Mouse (Mus musculus): ENCODE measurements at regions not wholly inside any gene's neighbourhood (a gene's known extent, or its start where the extent isn't known, plus 50 kb on each side); places are given as distances from the start of the nearest gene placed in this dataset.
A peak's percentile ranks its signal among the peaks of the same experiment; 100 is the strongest.

DNA sequence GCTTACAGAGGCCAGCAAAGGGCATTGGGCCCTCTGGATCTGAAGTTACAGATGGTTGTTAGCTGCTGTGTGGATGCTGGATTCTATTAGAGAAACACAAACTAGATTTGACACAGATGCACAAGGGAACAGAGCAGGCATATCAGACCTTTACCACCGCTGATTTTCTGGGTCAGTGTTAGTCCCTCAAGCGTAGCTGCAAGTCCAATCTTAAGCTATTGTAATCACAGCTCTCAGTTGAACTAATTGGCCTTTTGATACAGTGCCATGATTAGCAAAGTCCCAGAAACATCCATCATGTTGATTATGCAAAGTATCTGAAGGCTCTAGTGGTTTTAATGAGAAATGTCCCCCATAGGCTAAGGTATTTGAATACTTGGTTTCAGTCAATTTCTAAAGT, 54.2 kb upstream of the Plppr5 start:
- DNase-seq: no peak

DNA sequence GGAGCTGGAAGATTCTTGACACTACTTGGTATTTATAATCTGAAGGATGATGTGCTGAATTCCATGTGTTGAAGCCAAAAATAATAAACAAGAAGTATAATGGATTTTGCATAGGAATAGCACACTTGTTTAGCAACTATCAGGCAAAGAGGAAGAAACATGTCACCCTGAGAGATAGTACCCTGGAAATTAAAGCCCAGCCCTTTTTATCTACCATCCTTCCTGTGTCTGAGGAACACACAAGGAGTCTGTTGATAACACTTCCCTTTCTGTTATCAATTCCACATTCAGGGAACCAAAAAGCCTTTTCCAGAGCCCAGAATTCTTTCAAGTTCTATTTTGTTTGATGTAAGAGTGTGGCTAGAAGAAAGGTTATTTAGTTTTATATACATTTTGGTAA, 66.5 kb upstream of the Plppr5 start:
- DNase-seq: no peak

- DNase-seq: no peak
Observed at GRCm38 (mm10) chr3:117506151-117506723, 68.4 kb upstream of the Plppr5 start.

DNA sequence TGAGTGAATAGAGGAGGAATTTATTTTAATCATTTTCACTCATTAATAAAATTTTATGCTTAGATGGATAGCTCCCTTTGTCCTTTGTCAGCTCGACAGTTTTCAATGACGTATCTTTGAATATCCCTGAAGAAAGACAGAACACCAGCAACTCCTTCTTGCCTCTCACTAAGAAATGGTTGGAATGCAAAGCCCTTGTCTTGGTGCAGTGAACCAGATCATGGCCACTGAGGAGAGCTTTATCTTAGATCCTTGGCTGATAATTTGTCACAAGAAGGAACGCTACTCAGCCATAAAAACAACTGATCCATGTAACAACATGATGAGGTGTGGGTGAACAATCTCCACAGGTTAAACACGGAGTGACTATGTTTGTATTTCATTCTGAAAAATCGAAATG, 73.5 kb upstream of the Plppr5 start:
- no peak for DNase-seq

DNA sequence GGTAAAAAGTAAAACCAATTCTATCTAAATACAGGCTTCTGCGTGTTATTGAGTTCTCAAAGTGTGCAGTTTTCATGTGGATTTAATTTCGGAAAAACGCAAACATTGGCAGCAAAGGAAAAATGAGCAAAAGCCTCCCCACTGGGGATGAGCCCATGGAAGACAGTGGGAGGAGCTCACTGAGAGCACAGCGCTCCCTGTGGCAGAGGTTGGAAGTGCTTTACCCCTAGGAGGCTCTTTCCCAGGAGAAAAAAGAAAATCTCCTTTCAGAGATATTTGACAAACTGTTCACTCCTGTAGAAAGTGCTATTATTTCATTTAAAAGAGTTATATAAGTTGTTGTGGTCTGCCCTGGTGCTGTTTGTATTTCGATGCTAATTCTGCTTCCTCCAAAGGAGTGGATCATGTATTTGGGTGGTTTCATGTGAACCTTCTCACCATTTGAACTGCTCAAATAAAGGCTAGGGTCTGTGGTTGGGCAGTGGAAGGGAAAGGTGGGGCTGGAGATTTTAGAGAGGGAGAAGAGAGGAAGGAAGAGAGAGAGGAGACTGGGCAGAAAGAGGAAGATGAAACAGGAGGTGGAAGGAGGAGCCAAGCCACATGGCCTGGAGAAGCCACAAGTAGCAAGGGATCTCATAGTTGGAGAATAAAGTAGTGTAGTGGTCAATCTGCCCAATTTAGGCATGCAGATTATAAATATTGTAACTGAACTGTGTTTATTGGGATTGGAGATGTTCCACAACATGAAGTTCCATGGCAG, 76.3 kb upstream of the Plppr5 start:
- DNase-seq: no peak

DNA sequence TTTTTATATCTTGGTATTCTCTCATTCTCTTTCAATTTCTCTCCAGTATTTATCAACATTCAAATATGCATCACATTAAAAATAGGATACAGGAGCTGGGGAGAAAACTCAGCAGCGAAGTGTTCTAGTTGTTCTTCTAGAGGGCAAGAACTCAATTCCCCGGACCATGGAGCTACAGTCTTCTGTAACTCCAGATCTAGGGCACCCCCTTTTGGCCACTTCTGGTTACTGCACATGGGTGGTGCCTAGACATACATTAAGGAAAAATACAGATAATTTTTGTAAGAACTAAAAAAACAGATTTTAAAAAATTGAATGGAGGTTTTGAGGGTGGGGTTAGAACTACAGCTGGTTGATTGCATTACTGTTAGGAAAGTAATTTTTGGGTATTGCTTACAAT, 80.5 kb upstream of the Plppr5 start:
- DNase-seq: peak; percentile 47

DNA sequence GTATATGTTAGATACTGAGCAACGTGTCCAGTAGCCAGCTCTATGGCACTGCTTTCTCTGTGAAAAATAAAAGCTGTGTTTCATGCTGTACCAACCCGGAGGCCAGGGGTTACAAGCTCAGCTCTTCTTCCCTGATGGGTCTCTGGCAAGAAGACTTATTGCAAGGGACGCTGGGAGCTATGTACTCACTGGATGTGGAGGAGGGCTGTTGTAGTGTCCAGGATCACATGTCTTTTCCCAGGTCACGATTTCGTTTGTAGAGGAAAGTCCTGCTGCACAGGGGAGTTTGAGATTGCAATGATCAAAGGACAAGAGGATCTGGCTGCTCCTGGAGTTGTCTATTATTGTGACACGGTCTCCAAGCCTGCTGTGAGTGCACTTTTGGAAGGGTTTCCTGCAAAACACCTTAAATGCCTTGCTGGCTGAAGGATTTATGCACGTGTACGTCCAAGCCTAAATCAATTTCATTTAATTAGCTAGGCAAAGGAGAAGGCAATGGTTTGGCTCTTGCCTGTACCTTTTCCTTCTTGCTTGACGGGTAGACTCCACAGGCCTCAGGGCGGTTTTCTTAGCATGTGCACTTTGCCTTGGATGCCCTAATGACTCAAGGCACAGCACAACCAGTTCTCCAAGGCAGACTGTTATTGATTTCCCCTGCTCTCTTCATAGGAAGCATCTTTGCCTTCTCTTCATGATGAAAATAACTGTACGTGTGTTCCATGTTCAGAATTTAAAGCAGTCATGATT, 87.2 kb upstream of the Plppr5 start:
- DNase-seq: no peak

DNA sequence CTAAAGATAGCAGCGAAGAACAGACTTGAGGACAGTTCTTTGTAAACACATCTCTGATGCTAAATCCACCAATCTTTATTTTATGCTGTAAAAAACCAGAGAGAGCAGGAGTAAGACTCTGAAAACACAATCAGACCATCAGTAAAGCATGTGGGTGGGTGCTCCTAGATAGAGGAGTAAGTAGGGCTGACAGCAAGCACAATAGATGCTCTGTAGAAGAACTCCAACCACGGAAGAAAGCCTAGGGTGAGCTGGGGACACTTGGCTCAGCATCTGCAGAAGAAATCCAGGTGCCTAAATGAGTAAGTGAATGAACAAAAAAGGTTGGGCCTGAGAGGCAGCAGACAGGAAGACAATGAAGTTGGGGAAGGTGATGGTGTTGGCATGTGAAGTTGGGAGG, 88.3 kb upstream of the Plppr5 start:
- DNase-seq: no peak

GRCm38 (mm10) chr3:117480131-117480530, 94.5 kb upstream of the Plppr5 start:
- no peak for DNase-seq

- DNase-seq: no peak
Observed at GRCm38 (mm10) chr3:117459507-117459906, 98.8 kb upstream of the Plppr4 start.

GRCm38 (mm10) chr3:117450559-117450958, 89.9 kb upstream of the Plppr4 start:
- no peak for DNase-seq

- no peak for DNase-seq
Observed at GRCm38 (mm10) chr3:117441887-117442286, 81.2 kb upstream of the Plppr4 start.

DNA sequence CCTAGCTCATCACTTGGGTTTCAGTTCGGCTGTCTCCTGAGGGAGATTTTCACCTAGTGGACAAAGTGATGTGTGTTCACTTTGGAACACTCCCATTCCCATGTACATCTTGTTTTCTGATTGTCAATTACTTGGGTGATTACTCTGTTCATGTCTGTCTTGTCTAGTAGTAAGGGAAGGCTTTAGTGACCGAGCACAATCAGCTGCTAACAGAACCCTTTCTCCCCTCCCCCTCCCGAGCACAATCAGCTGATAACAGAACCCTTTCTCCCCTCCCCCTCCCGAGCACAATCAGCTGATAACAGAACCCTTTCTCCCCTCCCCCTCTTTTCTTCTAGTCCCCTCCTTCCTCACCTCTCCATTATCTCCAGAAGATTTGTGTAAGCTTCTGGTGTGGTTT, 79.6 kb upstream of the Plppr4 start:
- DNase-seq: no peak

DNA sequence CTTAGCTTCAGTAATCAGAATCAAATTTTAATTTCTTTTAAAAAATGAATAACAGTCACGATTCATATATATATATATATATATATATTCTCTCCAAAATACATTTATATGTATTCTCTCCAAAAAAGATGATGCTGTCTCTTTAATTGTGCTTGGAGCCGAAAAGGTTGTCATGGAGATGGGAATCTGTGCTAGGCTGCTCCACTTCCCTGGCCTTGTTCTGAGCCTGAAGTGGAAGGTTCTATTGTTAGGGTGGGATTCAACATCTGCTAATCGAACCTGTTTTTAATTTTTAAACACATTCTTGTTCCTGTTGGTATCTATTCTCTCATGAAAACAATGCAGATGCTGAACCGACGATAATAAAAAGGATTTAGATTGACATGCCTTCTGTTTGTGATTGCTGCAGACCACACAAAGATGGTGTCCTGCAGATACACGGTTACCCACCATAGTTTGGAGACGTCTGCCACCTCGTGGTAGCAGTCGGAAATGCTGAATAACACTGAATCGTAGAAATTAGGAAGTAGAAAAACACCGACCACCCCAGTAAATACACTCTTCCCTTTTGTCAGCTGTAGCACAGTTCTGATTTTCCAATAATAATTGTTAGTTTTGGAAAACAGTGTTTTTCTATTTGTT, 77.9 kb upstream of the Plppr4 start:
- peak; percentile 71 for DNase-seq

DNA sequence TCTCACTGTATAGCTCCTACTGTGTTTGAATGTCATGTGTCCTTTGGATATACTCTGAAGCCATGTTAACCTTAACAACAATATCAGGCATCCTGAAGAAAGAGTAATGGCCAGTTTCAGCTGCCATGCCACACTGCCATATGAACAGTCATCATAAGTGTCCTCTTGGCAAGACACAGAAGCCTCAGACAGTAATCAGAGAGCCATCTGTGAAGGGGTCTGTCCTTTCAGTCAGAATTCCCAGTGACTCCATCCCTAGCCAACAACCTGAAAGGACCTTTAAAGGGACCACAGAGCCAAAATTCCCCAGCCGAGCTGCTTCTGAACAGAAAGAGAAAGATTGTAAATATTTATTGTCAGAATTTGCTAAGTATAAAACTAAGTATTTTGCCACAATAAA, 63.9 kb upstream of the Plppr4 start:
- DNase-seq: no peak

- DNase-seq: no peak
Observed at GRCm38 (mm10) chr3:117412896-117413747, 52.4 kb upstream of the Plppr4 start.
